Mouse (Mus musculus): ENCODE results near the gene G2e3. TPM values are rescaled to one million over a fixed set of nuclear protein-coding genes. Genes with fewer than 3 reads are reported as not detected.

G2e3 gene
- polyA plus RNA-seq, 1 experiment from 2014 or later: 22.9 TPM

GRCm38 (mm10) chr12:51368504-51368903, 20.6 kb downstream of the G2e3 start:
- no peak for ATAC-seq (replicated peaks; ENCODE audit: insufficient number of reproducible peaks, low FRiP score, low TSS enrichment)
- H3K27me3 ChIP-seq (ENCODE audit: control insufficient read depth, insufficient read depth, low read length): no peaks in the 10 kb centered on the region
- no peak overlapping the region for H3K27ac ChIP-seq (ENCODE audit: low read depth, low read length)
- H3K4me2 ChIP-seq: no peak overlapping the region
- no peak overlapping the region for H3K9ac ChIP-seq (ENCODE audit: low read depth, low read length)
- no peaks in the 10 kb centered on the region for H3K4me1 ChIP-seq (ENCODE audit: control insufficient read depth, insufficient read depth, low read length)
- over 99% methylated on average over 3 of the region's 3 CpGs for WGBS (ENCODE audit: insufficient replicate concordance)
- H3K9me3 ChIP-seq (replicated peaks; ENCODE audit: control insufficient read depth, low read length): no peaks in the 10 kb centered on the region
- H3K4me3 ChIP-seq (ENCODE audit: low read depth, low read length): no peak overlapping the region
- H3K36me3 ChIP-seq (ENCODE audit: control insufficient read depth, insufficient read depth, low read length): peaks cover 26% of the 10 kb centered on the region

GRCm38 (mm10) chr12:51377003-51377887, 29.4 kb downstream of the G2e3 start, which contains the start of gene Scfd1:
Scfd1 (plus strand) TSS chr12:51377510.
- Histone ChIP-seq H3K4me3 (ENCODE audit: low read depth, low read length) (peak within 1 kb of the TSS; percentile 63), H3K4me1 (ENCODE audit: control insufficient read depth, insufficient read depth, low read length) (no peaks in the 10 kb centered on the region), H3K4me2 (peak within 1 kb of the TSS; percentile 72), H3K9me3 (replicated peaks; ENCODE audit: control insufficient read depth, low read length) (no peaks in the 10 kb centered on the region), H3K27ac (ENCODE audit: low read depth, low read length) (peak within 1 kb of the TSS; percentile 84), H3K9ac (ENCODE audit: low read depth, low read length) (peak within 1 kb of the TSS; percentile 89), H3K36me3 (ENCODE audit: control insufficient read depth, insufficient read depth, low read length) (peaks cover 12% of the 10 kb centered on the region), H3K27me3 (ENCODE audit: control insufficient read depth, insufficient read depth, low read length) (no peaks in the 10 kb centered on the region)
- under 1% methylated on average over 34 of the region's 34 CpGs for WGBS (ENCODE audit: insufficient replicate concordance)
- ATAC-seq (replicated peaks; ENCODE audit: insufficient number of reproducible peaks, low FRiP score, low TSS enrichment): peak; percentile 98

GRCm38 (mm10) chr12:51377888-51378190, 30.0 kb downstream of the G2e3 start:
- 15% methylated on average over 6 of the region's 6 CpGs for WGBS (ENCODE audit: insufficient replicate concordance)
- peak overlapping the region; percentile 63 for H3K4me3 ChIP-seq (ENCODE audit: low read depth, low read length)
- no peaks in the 10 kb centered on the region for H3K9me3 ChIP-seq (replicated peaks; ENCODE audit: control insufficient read depth, low read length)
- no peak for ATAC-seq (replicated peaks; ENCODE audit: insufficient number of reproducible peaks, low FRiP score, low TSS enrichment)
- H3K27me3 ChIP-seq (ENCODE audit: control insufficient read depth, insufficient read depth, low read length): no peaks in the 10 kb centered on the region
- no peaks in the 10 kb centered on the region for H3K4me1 ChIP-seq (ENCODE audit: control insufficient read depth, insufficient read depth, low read length)
- peak overlapping the region; percentile 89 for H3K9ac ChIP-seq (ENCODE audit: low read depth, low read length)
- peak overlapping the region; percentile 70 for H3K4me2 ChIP-seq
- peaks cover 12% of the 10 kb centered on the region for H3K36me3 ChIP-seq (ENCODE audit: control insufficient read depth, insufficient read depth, low read length)
- peak overlapping the region; percentile 84; the same call in 1 of the 2 replicates for H3K27ac ChIP-seq (ENCODE audit: low read depth, low read length)

GRCm38 (mm10) chr12:51399871-51400270, 52.0 kb downstream of the G2e3 start:
- no peaks in the 10 kb centered on the region for H3K9me3 ChIP-seq (replicated peaks; ENCODE audit: control insufficient read depth, low read length)
- H3K4me3 ChIP-seq (ENCODE audit: low read depth, low read length): no peak overlapping the region
- no peak overlapping the region for H3K4me2 ChIP-seq
- H3K4me1 ChIP-seq (ENCODE audit: control insufficient read depth, insufficient read depth, low read length): no peaks in the 10 kb centered on the region
- no peaks in the 10 kb centered on the region for H3K27me3 ChIP-seq (ENCODE audit: control insufficient read depth, insufficient read depth, low read length)
- 94% methylated on average over 6 of the region's 6 CpGs for WGBS (ENCODE audit: insufficient replicate concordance)
- H3K9ac ChIP-seq (ENCODE audit: low read depth, low read length): no peak overlapping the region
- H3K36me3 ChIP-seq (ENCODE audit: control insufficient read depth, insufficient read depth, low read length): peaks cover 26% of the 10 kb centered on the region
- no peak for ATAC-seq (replicated peaks; ENCODE audit: insufficient number of reproducible peaks, low FRiP score, low TSS enrichment)
- no peak overlapping the region for H3K27ac ChIP-seq (ENCODE audit: low read depth, low read length)

- ATAC-seq (replicated peaks; ENCODE audit: insufficient number of reproducible peaks, low FRiP score, low TSS enrichment): no peak; the same call in 1 of the 2 replicates
- Histone ChIP-seq H3K27me3 (ENCODE audit: control insufficient read depth, insufficient read depth, low read length) (no peaks in the 10 kb centered on the region), H3K4me1 (ENCODE audit: control insufficient read depth, insufficient read depth, low read length) (no peaks in the 10 kb centered on the region), H3K36me3 (ENCODE audit: control insufficient read depth, insufficient read depth, low read length) (peaks cover 21% of the 10 kb centered on the region), H3K4me2 (no peak overlapping the region), H3K9ac (ENCODE audit: low read depth, low read length) (no peak overlapping the region), H3K9me3 (replicated peaks; ENCODE audit: control insufficient read depth, low read length) (no peaks in the 10 kb centered on the region), H3K4me3 (ENCODE audit: low read depth, low read length) (no peak overlapping the region), H3K27ac (ENCODE audit: low read depth, low read length) (no peak overlapping the region)
- WGBS (ENCODE audit: insufficient replicate concordance): 77% methylated on average over 5 of the region's 5 CpGs
Measured at GRCm38 (mm10) chr12:51402060-51402698, 54.3 kb downstream of the G2e3 start.

GRCm38 (mm10) chr12:51403987-51404586, 56.2 kb downstream of the G2e3 start:
- no peak overlapping the region for H3K4me2 ChIP-seq
- no peaks in the 10 kb centered on the region for H3K9me3 ChIP-seq (replicated peaks; ENCODE audit: control insufficient read depth, low read length)
- ATAC-seq (replicated peaks; ENCODE audit: insufficient number of reproducible peaks, low FRiP score, low TSS enrichment): no peak
- WGBS (ENCODE audit: insufficient replicate concordance): 66% methylated on average over 4 of the region's 4 CpGs
- no peak overlapping the region for H3K4me3 ChIP-seq (ENCODE audit: low read depth, low read length)
- no peaks in the 10 kb centered on the region for H3K4me1 ChIP-seq (ENCODE audit: control insufficient read depth, insufficient read depth, low read length)
- H3K36me3 ChIP-seq (ENCODE audit: control insufficient read depth, insufficient read depth, low read length): peaks cover 21% of the 10 kb centered on the region
- no peak overlapping the region for H3K9ac ChIP-seq (ENCODE audit: low read depth, low read length)
- H3K27ac ChIP-seq (ENCODE audit: low read depth, low read length): no peak overlapping the region
- H3K27me3 ChIP-seq (ENCODE audit: control insufficient read depth, insufficient read depth, low read length): no peaks in the 10 kb centered on the region

GRCm38 (mm10) chr12:51411362-51411761, 63.5 kb downstream of the G2e3 start:
- Histone ChIP-seq H3K9me3 (replicated peaks; ENCODE audit: control insufficient read depth, low read length) (no peaks in the 10 kb centered on the region), H3K4me2 (no peak overlapping the region), H3K4me3 (ENCODE audit: low read depth, low read length) (no peak overlapping the region), H3K27me3 (ENCODE audit: control insufficient read depth, insufficient read depth, low read length) (no peaks in the 10 kb centered on the region), H3K9ac (ENCODE audit: low read depth, low read length) (no peak overlapping the region), H3K36me3 (ENCODE audit: control insufficient read depth, insufficient read depth, low read length) (peaks cover 14% of the 10 kb centered on the region), H3K27ac (ENCODE audit: low read depth, low read length) (no peak overlapping the region), H3K4me1 (ENCODE audit: control insufficient read depth, insufficient read depth, low read length) (no peaks in the 10 kb centered on the region; the same call in 1 of the 2 replicates)
- 58% methylated on average over 4 of the region's 4 CpGs for WGBS (ENCODE audit: insufficient replicate concordance)
- ATAC-seq (replicated peaks; ENCODE audit: insufficient number of reproducible peaks, low FRiP score, low TSS enrichment): no peak
